Mouse (Mus musculus): ENCODE measurements around the gene Ckm. TPM values are rescaled to one million over a fixed set of nuclear protein-coding genes. Genes with fewer than 3 reads are reported as not detected.

The Ckm gene
- total and polyA plus RNA-seq, 3 experiments, result 0.08 to 0.47 TPM; not detected in 1

- H3K27me3 ChIP-seq (replicated peaks), result peaks cover 26% of the 10 kb centered on the region
- no peaks in the 10 kb centered on the region for H3K9me3 ChIP-seq (replicated peaks; ENCODE audit: low read length)
- peaks cover 3 to 19% of the 10 kb centered on the region in 2 experiments for H3K4me1 ChIP-seq (ENCODE audit: control insufficient read depth in 1 of 2, insufficient read depth in 2 of 2)
- TF ChIP-seq PAX5 (IDR thresholded peaks at IDR 0.05; ENCODE audit: low read length) (no peak), MXI1 (IDR thresholded peaks at IDR 0.05; ENCODE audit: low read depth, low read length) (no peak), NRF1 (IDR thresholded peaks at IDR 0.05; ENCODE audit: low read depth, low read length) (no peak), JUND (conservative IDR thresholded peaks at IDR 0.05; ENCODE audit: low read depth, low read length) (no peak), KAT2A (IDR thresholded peaks at IDR 0.05; ENCODE audit: insufficient replicate concordance, low read length) (no peak), MAZ (IDR thresholded peaks at IDR 0.05; ENCODE audit: low read depth, low read length) (no peak), TCF12 (IDR thresholded peaks at IDR 0.05; ENCODE audit: low read depth, low read length) (no peak), GABPA (IDR thresholded peaks at IDR 0.05; ENCODE audit: insufficient replicate concordance, low read depth, low read length) (no peak), ZKSCAN1 (IDR thresholded peaks at IDR 0.05; ENCODE audit: borderline replicate concordance, low read depth, low read length) (no peak), BHLHE40 (IDR thresholded peaks at IDR 0.05; ENCODE audit: low read depth, low read length) (no peak), USF2 (conservative IDR thresholded peaks at IDR 0.05; ENCODE audit: low read depth, low read length) (no peak), MAFK (IDR thresholded peaks at IDR 0.05; ENCODE audit: insufficient replicate concordance, low read length) (no peak)
- no peak for DNase-seq (ENCODE audit: extremely low read depth)
- H3K4me2 ChIP-seq (ENCODE audit: insufficient read depth, low read depth, poor library complexity, severe bottlenecking), result no peak overlapping the region
- no peak overlapping the region for H3K4me3 ChIP-seq (replicated peaks in 1 of 3; ENCODE audit: low read depth in 2 of 3, low read length in 2 of 3, poor library complexity in 1 of 3)
- no peak overlapping the region for H3K9ac ChIP-seq (ENCODE audit: insufficient read depth, low read depth)
- H3K36me3 ChIP-seq (replicated peaks in 1 of 2; ENCODE audit: control insufficient read depth in 1 of 2, insufficient read depth in 1 of 2, low read length in 1 of 2), result peaks cover 18 to 33% of the 10 kb centered on the region in 2 experiments
- no peak overlapping the region for H3K27ac ChIP-seq (ENCODE audit: insufficient read depth, low read depth)
- in situ Hi-C loops (cut with MboI; ENCODE audit: low pct_ligation_motif_present, low pct_unique_long_range_greater_than_20kb, low sequenced_read_pairs), result loop anchor here (25.0 kb wide), 2 partner anchors 139 to 439 kb away; partner anchors contain the start of genes Ceacam16, Gm19345 and Ppp1r37
- no peaks in the 10 kb centered on the region for H3K79me2 ChIP-seq (replicated peaks; ENCODE audit: control insufficient read depth, extremely low read depth, insufficient read depth, poor library complexity, severe bottlenecking)
- dilution Hi-C loops (cut with MboI; ENCODE audit: extremely low pct_ligation_motif_present, extremely low pct_unique_long_range_greater_than_20kb, low sequenced_read_pairs), result no loop called here
These were observed 18.5 kb downstream of the Ckm start for GRCm38 (mm10) chr7:19423083-19423482.

GRCm38 (mm10) chr7:19424051-19424450, 19.5 kb downstream of the Ckm start:
- Histone ChIP-seq H3K4me1 (ENCODE audit: control insufficient read depth in 1 of 2, insufficient read depth in 2 of 2) (peaks cover 3 to 19% of the 10 kb centered on the region in 2 experiments), H3K9me3 (replicated peaks; ENCODE audit: low read length) (no peaks in the 10 kb centered on the region), H3K27ac (ENCODE audit: insufficient read depth, low read depth) (no peak overlapping the region), H3K27me3 (replicated peaks) (peaks cover 22% of the 10 kb centered on the region), H3K4me3 (replicated peaks in 1 of 3; ENCODE audit: low read depth in 2 of 3, low read length in 2 of 3, poor library complexity in 1 of 3) (no peak overlapping the region), H3K36me3 (replicated peaks in 1 of 2; ENCODE audit: control insufficient read depth in 1 of 2, insufficient read depth in 1 of 2, low read length in 1 of 2) (peaks cover 27 to 42% of the 10 kb centered on the region in 2 experiments), H3K4me2 (ENCODE audit: insufficient read depth, low read depth, poor library complexity, severe bottlenecking) (no peak overlapping the region), H3K79me2 (replicated peaks; ENCODE audit: control insufficient read depth, extremely low read depth, insufficient read depth, poor library complexity, severe bottlenecking) (no peaks in the 10 kb centered on the region), H3K9ac (ENCODE audit: insufficient read depth, low read depth) (no peak overlapping the region)
- dilution Hi-C loops (cut with MboI; ENCODE audit: extremely low pct_ligation_motif_present, extremely low pct_unique_long_range_greater_than_20kb, low sequenced_read_pairs) (no loop called here), in situ Hi-C loops (cut with MboI; ENCODE audit: low pct_ligation_motif_present, low pct_unique_long_range_greater_than_20kb, low sequenced_read_pairs) (loop anchor here (25.0 kb wide), 2 partner anchors 138 to 438 kb away; partner anchors contain the start of genes Ceacam16, Gm19345 and Ppp1r37)
- no peak for DNase-seq (ENCODE audit: extremely low read depth)
- TF ChIP-seq ZKSCAN1 (IDR thresholded peaks at IDR 0.05; ENCODE audit: borderline replicate concordance, low read depth, low read length), result no peak
- no peak for TF ChIP-seq NELFE (IDR thresholded peaks at IDR 0.05; ENCODE audit: low read depth, low read length)
- TF ChIP-seq ETS1 (conservative IDR thresholded peaks at IDR 0.05; ENCODE audit: low read depth, low read length), result no peak
- TF ChIP-seq TCF12 (IDR thresholded peaks at IDR 0.05; ENCODE audit: low read depth, low read length), result no peak
- TF ChIP-seq JUND (conservative IDR thresholded peaks at IDR 0.05; ENCODE audit: low read depth, low read length), result no peak
- TF ChIP-seq IRF4 (IDR thresholded peaks at IDR 0.05; ENCODE audit: low read depth, low read length), result 0 out of 2 replicates have a peak, but pooled peaks have one; percentile 25
- TF ChIP-seq ZNF384 (IDR thresholded peaks at IDR 0.05; ENCODE audit: low read depth, low read length), result 0 out of 2 replicates have a peak, but pooled peaks have one; percentile 45
- TF ChIP-seq KAT2A (IDR thresholded peaks at IDR 0.05; ENCODE audit: insufficient replicate concordance, low read length), result no peak
